14 mouse cellular contexts compared by ENCODE assay signal in genomic region chr1:160039951-160040645, GRCm38 (mm10). TPM values are rescaled to one million over a fixed set of nuclear protein-coding genes. Genes with fewer than 3 reads are reported as not detected.
DNase-seq lines count a peak whose midpoint lies in the region.
"Had no signal": no experiment of that assay in that cellular context is flagged by ENCODE, and none has a peak within 500 bp of the region (broad histone marks: within the 10 kb centered on the region; RNA-seq: fewer than 3 reads in every experiment).

No protein-coding gene starts in this region.

- intact Hi-C loops in heart, postnatal 14 days (cut with DNase I): loop anchor here (5.0 kb wide), 1 partner anchor 118 kb away; no protein-coding TSS in a partner anchor

- peak; percentile 74 for DNase-seq in heart, adult 11 months
- no peak for DNase-seq in heart, postnatal 14 days
- DNase-seq in thymus, postnatal 0 days (ENCODE audit: low spot score): peak; percentile 22
- DNase-seq in thymus, postnatal 14 days: no peak
- peak; percentile 67 for DNase-seq in gonadal fat pad, adult 2 months (ENCODE audit: low read depth)
- DNase-seq in frontal cortex, postnatal 36 days (ENCODE audit: low spot score in 2 of 2): no peak
- no peak for DNase-seq in spleen, postnatal 36 days (ENCODE audit: low spot score in 2 of 2)
- DNase-seq: adrenal gland, postnatal 25 days; cerebellum, adult 2 months; embryo, embryonic 11 days; kidney, adult 11 months; liver, embryonic 13.5 days; retina, postnatal 1 day; thymus, adult 2 months had no signal

RNA-seq across cellular contexts. Expression of gene 4930523C07Rik, which starts 4.1 kb away (rescaled TPM):
- 10 to 100 TPM; 28.8 to 32.4 TPM for total RNA-seq in heart, postnatal 14 days (2021)
- 87.9 and 98.6 TPM in 2 replicates for polyA plus RNA-seq in thymus, postnatal 0 days (2015; fragmentation: Nextera tagmentation; extraction: Ambion mirVana)
- 8.8 and 13.2 TPM in 2 replicates for polyA plus RNA-seq in gonadal fat pad, adult 2 months (2012; rRNA removed)

Comparison
In these comparisons a context has a peak if more than half of its experiments do, and no peak if none do; other contexts are left out.
1. DNase-seq: peak in heart, adult 11 months (single experiment), thymus, postnatal 0 days (single experiment) and gonadal fat pad, adult 2 months (single experiment); none in heart, postnatal 14 days (0 of 2), thymus, postnatal 14 days (single experiment), frontal cortex, postnatal 36 days (0 of 2) and spleen, postnatal 36 days (0 of 2).